Mouse (Mus musculus) forebrain, embryonic 11.5 days (tissue): Measurements from ENCODE around the gene Mast4. TPM values are rescaled to one million over a fixed set of nuclear protein-coding genes. Genes with fewer than 3 reads are reported as not detected.
A peak's percentile ranks its signal among the peaks of the same experiment; 100 is the strongest.

Source experiments
- ATAC-seq: fragments of 200-750 bp; cut with Nextera tagmentation; replicated peaks from 2 replicates; pipeline ENCODE4 v1.8.0; 2017; ENCODE audit warnings: moderate TSS enrichment; ENCODE audit not compliant: low FRiP score
- DNase-seq: peaks from one replicate; pipeline ENCODE4 v3.0.0-alpha.2; 2017; ENCODE audit warnings: low spot score
- H3K27ac ChIP-seq: fragments of 300-500 bp; sonication (generic); 2 replicates; pipeline ENCODE4 v1.5.1; 2014; ENCODE audit warnings: low read depth, low read length
- H3K27me3 ChIP-seq: fragments of 300-500 bp; sonication (generic); 2 replicates; pipeline ENCODE4 v1.6.1; 2014; ENCODE audit warnings: mild to moderate bottlenecking, low read length, mixed read lengths; ENCODE audit not compliant: control insufficient read depth, insufficient read depth
- H3K36me3 ChIP-seq: fragments of 300-500 bp; sonication (generic); 2 replicates; pipeline ENCODE4 v1.6.1; 2014; ENCODE audit warnings: mild to moderate bottlenecking, low read length, moderate library complexity, mixed read lengths; ENCODE audit not compliant: control insufficient read depth, insufficient read depth
- H3K4me1 ChIP-seq: fragments of 300-500 bp; sonication (generic); replicated peaks from 2 replicates; pipeline ENCODE4 v1.6.1; 2014; ENCODE audit warnings: low read length, mixed read lengths; ENCODE audit not compliant: control insufficient read depth, insufficient read depth
- H3K4me2 ChIP-seq: fragments of 300-500 bp; sonication (generic); 2 replicates; pipeline ENCODE4 v1.6.1; 2014; ENCODE audit warnings: low read depth, mild to moderate bottlenecking, low read length, moderate library complexity, mixed read lengths; ENCODE audit not compliant: severe bottlenecking
- H3K4me3 ChIP-seq: fragments of 300-500 bp; sonication (generic); 2 replicates; pipeline ENCODE4 v1.5.1; 2014; ENCODE audit warnings: low read depth, low read length
- H3K9ac ChIP-seq: fragments of 300-500 bp; sonication (generic); 2 replicates; pipeline ENCODE4 v1.6.1; 2014; ENCODE audit warnings: low read length
- H3K9me3 ChIP-seq: fragments of 300-500 bp; sonication (generic); 2 replicates; pipeline ENCODE4 v1.6.1; 2016; ENCODE audit warnings: low read length, mixed read lengths; ENCODE audit not compliant: control insufficient read depth
- WGBS: fragments of 180-500 bp; shearing (Covaris S2); extraction: QIAGEN DNeasy Blood & Tissue Kit; methylation state at CpG from one replicate; pipeline ENCODE4 v1.1.7; 2014; 5-methylcytosine and 5-hydroxymethylcytosine counted together
- polyA plus RNA-seq: library from polyadenylated mRNA; unstranded; fragments of >200 nt; fragmentation: Nextera tagmentation; extraction: Ambion mirVana; gene quantifications from 2 replicates; pipeline ENCODE4 v1.2.1, GENCODE M21; 2014

Gene Mast4
- polyA plus RNA-seq, 1 experiment from 2014 or later: 23.5 TPM

DNA sequence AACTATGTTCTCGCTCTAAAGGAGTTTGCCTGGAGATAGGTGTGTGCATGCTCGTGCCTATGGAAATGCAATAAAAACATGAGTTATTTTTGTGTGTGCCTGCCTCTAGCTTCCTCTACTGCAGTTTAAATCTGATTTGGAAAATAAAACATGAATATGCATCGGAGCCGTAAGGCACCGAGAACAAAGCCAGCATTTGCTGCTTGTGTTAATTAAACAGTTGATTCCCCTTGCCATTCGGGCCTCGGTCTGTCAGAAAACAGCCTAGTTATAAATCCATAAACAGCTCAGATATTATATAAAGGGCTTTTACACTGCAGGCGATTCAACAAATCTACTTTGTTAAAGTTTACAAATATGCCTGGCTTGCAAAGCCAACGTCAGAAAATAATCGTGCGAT, 565.8 kb downstream of the Mast4 start:
- H3K9ac ChIP-seq: no peak overlapping the region
- H3K4me2 ChIP-seq: no peak overlapping the region
- H3K4me1 ChIP-seq: no peaks in the 10 kb centered on the region
- ATAC-seq (no peak), DNase-seq (no peak)
- H3K27ac ChIP-seq: no peak overlapping the region
- no peak overlapping the region for H3K4me3 ChIP-seq
- no peaks in the 10 kb centered on the region for H3K27me3 ChIP-seq
- WGBS: 89% methylated on average over 11 of the region's 11 CpGs
- H3K9me3 ChIP-seq: no peaks in the 10 kb centered on the region
- H3K36me3 ChIP-seq: no peaks in the 10 kb centered on the region; the same call in 1 of the 2 replicates

DNA sequence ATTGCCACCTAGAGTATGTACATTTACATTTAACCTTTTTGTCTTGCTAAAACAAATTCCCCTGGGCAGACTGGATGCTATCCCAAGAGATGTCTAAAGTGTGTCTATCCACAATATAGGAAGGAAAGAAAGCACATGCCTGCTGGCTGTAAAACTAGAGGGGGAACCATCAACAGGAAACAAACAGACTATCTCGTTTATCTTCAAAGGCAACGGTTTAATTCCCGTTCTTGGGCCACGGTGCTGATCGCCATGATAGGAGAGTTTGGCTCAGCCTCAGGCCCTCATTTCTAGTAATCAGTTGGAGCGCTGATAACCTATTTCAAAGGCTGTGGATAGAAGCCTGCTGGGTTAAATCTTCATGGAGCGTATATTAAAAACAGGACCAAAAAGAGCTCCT, 567.2 kb downstream of the Mast4 start:
- Histone ChIP-seq H3K36me3 (no peaks in the 10 kb centered on the region; the same call in 1 of the 2 replicates), H3K9me3 (no peaks in the 10 kb centered on the region), H3K27me3 (no peaks in the 10 kb centered on the region), H3K4me2 (no peak overlapping the region), H3K9ac (no peak overlapping the region), H3K27ac (no peak overlapping the region), H3K4me1 (no peaks in the 10 kb centered on the region), H3K4me3 (no peak overlapping the region)
- ATAC-seq: no peak
- no peak for DNase-seq
- WGBS: 91% methylated on average over 7 of the region's 7 CpGs

DNA sequence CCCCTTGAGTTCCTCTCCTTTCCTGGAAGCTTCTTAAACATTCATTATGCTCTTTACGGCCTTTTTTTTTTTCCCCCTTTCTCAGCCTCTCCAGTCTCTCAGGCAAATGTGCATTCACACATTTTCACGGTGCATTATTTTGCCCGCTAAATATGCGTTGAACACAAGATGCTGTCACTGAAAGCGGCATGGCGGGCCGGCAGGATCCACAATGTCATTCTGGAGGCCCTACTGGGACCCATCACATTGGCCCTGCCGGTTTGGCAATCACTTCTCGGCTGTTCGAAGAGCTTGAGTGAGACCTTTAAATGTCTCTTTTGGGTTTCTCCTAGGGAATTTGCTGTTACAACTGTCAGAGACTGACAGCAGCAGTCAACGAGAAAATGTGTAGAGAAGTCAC, 569.1 kb downstream of the Mast4 start:
- H3K9ac ChIP-seq: no peak overlapping the region
- no peak overlapping the region for H3K4me3 ChIP-seq
- 90% methylated on average over 11 of the region's 11 CpGs for WGBS
- H3K27ac ChIP-seq: 0 out of 2 replicates have a peak overlapping the region, but pooled peaks have one; percentile 3
- H3K9me3 ChIP-seq: no peaks in the 10 kb centered on the region
- no peaks in the 10 kb centered on the region for H3K4me1 ChIP-seq
- H3K36me3 ChIP-seq: no peaks in the 10 kb centered on the region; the same call in 1 of the 2 replicates
- H3K27me3 ChIP-seq: no peaks in the 10 kb centered on the region
- no peak overlapping the region for H3K4me2 ChIP-seq
- DNase-seq (no peak), ATAC-seq (no peak)

DNA sequence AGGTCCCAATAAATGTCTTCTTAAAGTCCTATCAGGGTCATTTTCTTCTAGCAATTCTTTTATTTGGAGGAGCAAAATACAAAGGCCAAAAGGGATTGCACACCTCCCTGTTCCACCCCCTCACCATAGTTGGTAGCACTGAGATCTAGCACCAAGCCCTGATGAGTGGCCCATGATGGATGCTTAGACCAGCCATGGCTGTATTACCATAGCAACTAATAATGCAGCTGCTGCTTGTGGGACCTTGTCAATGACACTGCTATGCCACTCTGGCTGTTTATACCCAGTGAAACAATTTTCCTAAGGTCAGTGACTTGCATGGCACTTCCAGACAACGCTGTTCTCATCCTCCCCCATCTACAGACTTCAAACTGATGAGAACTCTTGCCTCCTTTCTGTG, 570.1 kb downstream of the Mast4 start:
- Histone ChIP-seq H3K36me3 (no peaks in the 10 kb centered on the region; the same call in 1 of the 2 replicates), H3K27me3 (no peaks in the 10 kb centered on the region), H3K4me1 (no peaks in the 10 kb centered on the region), H3K4me3 (no peak overlapping the region), H3K9me3 (no peaks in the 10 kb centered on the region), H3K4me2 (no peak overlapping the region), H3K27ac (no peak overlapping the region), H3K9ac (no peak overlapping the region)
- DNase-seq (no peak), ATAC-seq (no peak)
- 91% methylated on average over 1 of the region's 1 CpGs for WGBS

DNA sequence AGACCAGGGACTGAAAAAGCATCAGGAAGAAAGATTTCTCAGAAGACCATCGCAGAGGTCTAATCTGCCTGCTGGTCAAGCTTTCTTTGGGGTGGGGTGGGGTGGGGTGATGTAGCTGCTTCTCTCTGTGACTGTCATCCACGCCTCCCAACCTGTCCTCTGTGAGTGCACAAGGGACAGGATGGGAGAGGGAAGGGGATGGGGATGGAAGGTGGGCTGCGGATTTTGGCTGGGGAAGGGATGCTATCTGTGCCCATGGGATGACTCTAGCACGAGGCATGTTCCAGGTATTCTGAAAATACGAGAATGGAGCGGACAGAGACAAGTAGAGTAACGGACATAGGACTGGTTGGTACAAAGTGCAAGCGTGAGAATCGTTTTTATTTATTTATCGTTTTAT, 572.1 kb downstream of the Mast4 start:
- no peaks in the 10 kb centered on the region for H3K4me1 ChIP-seq
- H3K4me3 ChIP-seq: no peak overlapping the region
- no peak for ATAC-seq
- H3K9me3 ChIP-seq: no peaks in the 10 kb centered on the region
- no peak overlapping the region for H3K4me2 ChIP-seq
- no peak overlapping the region for H3K27ac ChIP-seq
- H3K9ac ChIP-seq: no peak overlapping the region
- H3K27me3 ChIP-seq: no peaks in the 10 kb centered on the region
- 94% methylated on average over 10 of the region's 10 CpGs for WGBS
- no peak for DNase-seq
- H3K36me3 ChIP-seq: no peaks in the 10 kb centered on the region

DNA sequence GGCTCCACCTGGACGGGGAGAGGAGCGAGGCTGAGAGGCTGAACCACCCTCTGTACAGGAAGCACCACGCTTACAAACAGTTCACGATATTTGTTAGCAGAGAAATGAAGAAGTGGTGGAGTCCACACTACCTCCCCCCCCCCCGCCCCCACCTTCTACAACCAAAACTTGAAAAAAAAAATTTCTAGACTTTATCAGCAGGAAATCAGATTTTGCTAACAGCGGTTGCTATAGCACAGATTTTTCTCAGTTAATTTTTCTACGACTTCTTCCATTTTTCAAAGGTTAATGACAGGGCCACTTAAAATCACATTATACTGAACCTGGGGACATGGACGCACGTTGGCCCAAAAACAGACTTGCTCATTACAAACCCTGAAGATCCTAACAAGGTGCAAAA, 572.9 kb downstream of the Mast4 start:
- H3K9me3 ChIP-seq: no peaks in the 10 kb centered on the region
- no peaks in the 10 kb centered on the region for H3K36me3 ChIP-seq
- ATAC-seq (no peak), DNase-seq (no peak)
- H3K4me1 ChIP-seq: no peaks in the 10 kb centered on the region
- no peak overlapping the region for H3K9ac ChIP-seq
- H3K27me3 ChIP-seq: no peaks in the 10 kb centered on the region
- no peak overlapping the region for H3K27ac ChIP-seq
- 91% methylated on average over 9 of the region's 9 CpGs for WGBS
- no peak overlapping the region for H3K4me2 ChIP-seq
- no peak overlapping the region for H3K4me3 ChIP-seq

DNA sequence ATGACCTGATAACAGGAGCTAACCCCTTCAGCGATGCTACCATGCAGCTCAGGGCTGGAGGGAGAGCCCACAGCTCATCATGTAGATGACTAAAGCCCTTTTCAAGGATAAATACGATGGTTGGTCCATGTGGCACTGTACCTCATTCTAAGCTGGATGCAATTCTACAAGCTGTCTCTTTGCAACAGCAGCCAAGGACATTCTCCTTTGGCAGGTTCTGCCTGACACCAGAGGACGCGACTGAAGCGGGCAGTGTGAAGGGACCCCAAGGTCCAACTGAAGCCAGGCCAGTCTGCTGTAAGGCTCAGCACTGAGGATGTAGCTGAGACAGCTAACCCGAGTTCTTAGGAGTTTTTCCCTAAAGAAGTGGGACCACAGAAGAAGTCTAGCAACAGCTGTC, 576.3 kb downstream of the Mast4 start:
- H3K4me1 ChIP-seq: no peaks in the 10 kb centered on the region
- DNase-seq: no peak
- H3K27ac ChIP-seq: no peak overlapping the region
- no peaks in the 10 kb centered on the region for H3K36me3 ChIP-seq
- no peak overlapping the region for H3K4me3 ChIP-seq
- no peaks in the 10 kb centered on the region for H3K27me3 ChIP-seq
- no peak overlapping the region for H3K4me2 ChIP-seq
- H3K9ac ChIP-seq: no peak overlapping the region
- WGBS: 94% methylated on average over 6 of the region's 6 CpGs
- H3K9me3 ChIP-seq: no peaks in the 10 kb centered on the region
- no peak for ATAC-seq

DNA sequence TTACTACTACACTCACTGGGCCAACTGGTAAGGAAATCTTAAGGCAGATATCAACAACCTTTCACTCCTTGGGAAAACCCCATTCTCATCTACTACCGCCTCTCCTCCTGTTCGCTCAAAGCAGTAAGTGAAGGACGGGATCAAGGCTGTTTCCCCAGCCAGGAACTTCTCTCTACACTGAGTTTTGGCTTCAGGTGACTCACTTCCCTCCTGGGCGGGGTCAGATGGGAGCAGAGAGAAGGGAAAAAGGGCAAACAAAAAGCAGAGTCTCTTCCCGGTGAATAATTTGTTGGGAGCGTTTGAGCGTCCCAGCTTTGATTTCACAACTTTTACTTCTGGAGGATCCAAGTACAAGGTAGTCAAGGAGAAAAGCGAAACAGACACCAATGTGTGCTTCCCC, 578.2 kb downstream of the Mast4 start:
- Histone ChIP-seq H3K27ac (no peak overlapping the region), H3K36me3 (no peaks in the 10 kb centered on the region; the same call in 1 of the 2 replicates), H3K4me3 (no peak overlapping the region), H3K9ac (no peak overlapping the region), H3K4me1 (no peaks in the 10 kb centered on the region), H3K4me2 (no peak overlapping the region), H3K27me3 (no peaks in the 10 kb centered on the region), H3K9me3 (no peaks in the 10 kb centered on the region)
- DNase-seq (no peak), ATAC-seq (no peak)
- WGBS: 93% methylated on average over 8 of the region's 8 CpGs

DNA sequence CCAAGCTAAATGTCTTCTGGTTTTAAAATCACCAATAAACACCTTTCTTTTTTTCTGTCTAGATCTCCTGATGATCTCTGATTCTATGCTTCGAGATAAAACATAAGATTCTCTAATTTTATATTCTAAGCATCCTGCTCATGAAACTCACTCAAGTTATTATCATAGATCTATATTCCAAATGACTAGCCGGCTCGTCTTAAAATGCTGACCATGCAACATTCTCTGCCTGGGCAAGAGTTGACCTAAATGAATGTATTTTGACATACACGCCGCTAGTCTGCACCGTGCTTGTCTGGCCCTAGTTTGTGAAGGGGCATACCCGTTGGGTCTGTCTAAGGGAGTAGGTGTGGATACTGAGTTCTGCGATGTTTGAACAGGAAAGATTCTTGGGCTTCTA, 579.2 kb downstream of the Mast4 start:
- Histone ChIP-seq H3K9me3 (no peaks in the 10 kb centered on the region), H3K4me2 (no peak overlapping the region), H3K27ac (no peak overlapping the region), H3K27me3 (no peaks in the 10 kb centered on the region), H3K4me1 (no peaks in the 10 kb centered on the region), H3K4me3 (no peak overlapping the region), H3K9ac (no peak overlapping the region), H3K36me3 (no peaks in the 10 kb centered on the region; the same call in 1 of the 2 replicates)
- no peak for ATAC-seq
- WGBS: 95% methylated on average over 8 of the region's 8 CpGs
- DNase-seq: no peak
